Mouse (Mus musculus) liver, embryonic 11.5 days (tissue): ENCODE measurements around the gene Man2c1. TPM values are rescaled to one million over a fixed set of nuclear protein-coding genes. Genes with fewer than 3 reads are reported as not detected.
A peak's percentile ranks its signal among the peaks of the same experiment; 100 is the strongest.

Source experiments
- ATAC-seq: fragments of 200-750 bp; cut with Nextera tagmentation; replicated peaks from 2 replicates; pipeline ENCODE4 v1.8.0; 2017; ENCODE audit warnings: moderate number of reproducible peaks, mild to moderate bottlenecking, moderate TSS enrichment, moderate library complexity; ENCODE audit not compliant: low FRiP score
- DNase-seq: peaks from one replicate; pipeline ENCODE4 v3.0.0-alpha.2; 2017; ENCODE audit warnings: low spot score
- H3K27ac ChIP-seq: fragments of 300-500 bp; sonication (generic); 2 replicates; pipeline ENCODE4 v1.5.1; 2014; ENCODE audit warnings: mild to moderate bottlenecking, low read depth, low read length, control low read depth
- H3K27me3 ChIP-seq: fragments of 300-500 bp; sonication (generic); replicated peaks from 2 replicates; pipeline ENCODE4 v1.6.1; 2014; ENCODE audit warnings: low read length, mixed read lengths; ENCODE audit not compliant: control insufficient read depth, insufficient read depth
- H3K36me3 ChIP-seq: fragments of 300-500 bp; sonication (generic); 2 replicates; pipeline ENCODE4 v1.6.1; 2014; ENCODE audit warnings: mild to moderate bottlenecking, low read length, moderate library complexity, mixed read lengths; ENCODE audit not compliant: control insufficient read depth, insufficient read depth
- H3K4me1 ChIP-seq: fragments of 300-500 bp; sonication (generic); replicated peaks from 2 replicates; pipeline ENCODE4 v1.6.1; 2014; ENCODE audit warnings: low read length, mixed read lengths; ENCODE audit not compliant: control insufficient read depth, insufficient read depth
- H3K4me2 ChIP-seq: fragments of 300-500 bp; sonication (generic); 2 replicates; pipeline ENCODE4 v1.6.1; 2014; ENCODE audit warnings: mild to moderate bottlenecking, control low read depth, moderate library complexity
- H3K4me3 ChIP-seq: fragments of 300-500 bp; sonication (generic); 2 replicates; pipeline ENCODE4 v1.5.1; 2014; ENCODE audit warnings: low read depth, low read length, control low read depth
- H3K9ac ChIP-seq: fragments of 300-500 bp; sonication (generic); 2 replicates; pipeline ENCODE4 v1.6.1; 2014; ENCODE audit warnings: low read depth, low read length, control low read depth
- H3K9me3 ChIP-seq: fragments of 300-500 bp; sonication (generic); 2 replicates; pipeline ENCODE4 v1.6.1; 2016; ENCODE audit warnings: low read length, inconsistent platforms, mixed read lengths; ENCODE audit not compliant: control insufficient read depth
- WGBS: fragments of 180-500 bp; shearing (Covaris S2); extraction: QIAGEN DNeasy Blood & Tissue Kit; methylation state at CpG from one replicate; pipeline ENCODE4 v1.1.7; 2014; 5-methylcytosine and 5-hydroxymethylcytosine counted together
- polyA plus RNA-seq: library from polyadenylated mRNA; unstranded; fragments of >200 nt; fragmentation: Nextera tagmentation; extraction: Ambion mirVana; gene quantifications from 2 replicates; pipeline ENCODE4 v1.2.1, GENCODE M21; 2014

The Man2c1 gene
- polyA plus RNA-seq, 1 experiment from 2014 or later: 45.0 TPM

GRCm38 (mm10) chr9:57139571-57139970, 9.1 kb downstream of the Man2c1 start:
- Histone ChIP-seq H3K9ac (no peak overlapping the region), H3K4me3 (no peak overlapping the region), H3K36me3 (peaks cover 26% of the 10 kb centered on the region; the same call in 1 of the 2 replicates), H3K9me3 (no peaks in the 10 kb centered on the region), H3K27ac (no peak overlapping the region), H3K4me2 (no peak overlapping the region), H3K4me1 (no peaks in the 10 kb centered on the region), H3K27me3 (no peaks in the 10 kb centered on the region)
- DNase-seq (no peak), ATAC-seq (no peak)
- 91% methylated on average over 5 of the region's 5 CpGs for WGBS

- H3K4me3 ChIP-seq: no peak overlapping the region
- ATAC-seq (no peak), DNase-seq (no peak)
- peaks cover 21% of the 10 kb centered on the region; the same call in 1 of the 2 replicates for H3K36me3 ChIP-seq
- H3K9ac ChIP-seq: no peak overlapping the region
- no peaks in the 10 kb centered on the region; the same call in 1 of the 2 replicates for H3K4me1 ChIP-seq
- H3K9me3 ChIP-seq: no peaks in the 10 kb centered on the region
- WGBS: 81% methylated on average over 17 of the region's 17 CpGs
- H3K27me3 ChIP-seq: no peaks in the 10 kb centered on the region
- H3K4me2 ChIP-seq: no peak overlapping the region
- H3K27ac ChIP-seq: no peak overlapping the region
Observed at GRCm38 (mm10) chr9:57141417-57142353, 11.2 kb downstream of the Man2c1 start.

- Histone ChIP-seq H3K27ac (no peak overlapping the region), H3K9me3 (no peaks in the 10 kb centered on the region), H3K4me1 (peaks cover 6% of the 10 kb centered on the region; the same call in 1 of the 2 replicates), H3K36me3 (peaks cover 8% of the 10 kb centered on the region; the same call in 1 of the 2 replicates), H3K27me3 (no peaks in the 10 kb centered on the region), H3K4me3 (no peak overlapping the region), H3K9ac (no peak overlapping the region), H3K4me2 (no peak overlapping the region)
- WGBS: 83% methylated on average over 11 of the region's 11 CpGs
- DNase-seq (no peak), ATAC-seq (no peak)
Observed at GRCm38 (mm10) chr9:57143212-57143611, 12.7 kb downstream of the Man2c1 start.

GRCm38 (mm10) chr9:57144830-57145229, 14.3 kb downstream of the Man2c1 start:
- ATAC-seq: no peak
- H3K9ac ChIP-seq: no peak overlapping the region
- peaks cover 6% of the 10 kb centered on the region; the same call in 1 of the 2 replicates for H3K4me1 ChIP-seq
- WGBS: 92% methylated on average over 8 of the region's 8 CpGs
- no peaks in the 10 kb centered on the region for H3K27me3 ChIP-seq
- H3K36me3 ChIP-seq: peaks cover 3% of the 10 kb centered on the region; the same call in 1 of the 2 replicates
- H3K4me2 ChIP-seq: no peak overlapping the region
- no peak overlapping the region for H3K27ac ChIP-seq
- no peak overlapping the region for H3K4me3 ChIP-seq
- DNase-seq: no peak
- no peaks in the 10 kb centered on the region for H3K9me3 ChIP-seq

- Histone ChIP-seq H3K4me2 (no peak overlapping the region; the same call in 1 of the 2 replicates), H3K36me3 (no peaks in the 10 kb centered on the region; the same call in 1 of the 2 replicates), H3K4me3 (no peak overlapping the region), H3K27ac (no peak overlapping the region), H3K9ac (no peak overlapping the region), H3K9me3 (no peaks in the 10 kb centered on the region), H3K4me1 (peaks cover 6% of the 10 kb centered on the region; the same call in 1 of the 2 replicates), H3K27me3 (no peaks in the 10 kb centered on the region)
- WGBS: 85% methylated on average over 17 of the region's 17 CpGs
- DNase-seq (no peak), ATAC-seq (no peak)
Observed at GRCm38 (mm10) chr9:57146451-57147066, 16.1 kb downstream of the Man2c1 start.

GRCm38 (mm10) chr9:57147205-57148143, 17.0 kb downstream of the Man2c1 start:
- peak overlapping the region; percentile 91 for H3K4me2 ChIP-seq
- H3K4me3 ChIP-seq: peak overlapping the region; percentile 62
- DNase-seq: peak; percentile 49
- ATAC-seq: peak; percentile 15; the same call in 1 of the 2 replicates
- 12% methylated on average over 19 of the region's 19 CpGs for WGBS
- H3K27ac ChIP-seq: peak overlapping the region; percentile 85
- peaks cover 6% of the 10 kb centered on the region; the same call in 1 of the 2 replicates for H3K4me1 ChIP-seq
- H3K27me3 ChIP-seq: no peaks in the 10 kb centered on the region
- peak overlapping the region; percentile 80 for H3K9ac ChIP-seq
- no peaks in the 10 kb centered on the region for H3K9me3 ChIP-seq
- H3K36me3 ChIP-seq: no peaks in the 10 kb centered on the region; the same call in 1 of the 2 replicates

GRCm38 (mm10) chr9:57148144-57148878, 17.8 kb downstream of the Man2c1 start, which contains the start of gene Neil1:
TSS of gene Neil1 (minus strand) at chr9:57148305.
- DNase-seq (peak; percentile 81), ATAC-seq (peak; percentile 90)
- peak within 1 kb of the TSS; percentile 91 for H3K4me2 ChIP-seq
- peaks cover 6% of the 10 kb centered on the region; the same call in 1 of the 2 replicates for H3K4me1 ChIP-seq
- peak within 1 kb of the TSS; percentile 62 for H3K4me3 ChIP-seq
- peak within 1 kb of the TSS; percentile 80 for H3K9ac ChIP-seq
- no peaks in the 10 kb centered on the region for H3K9me3 ChIP-seq
- no peaks in the 10 kb centered on the region for H3K27me3 ChIP-seq
- peak within 1 kb of the TSS; percentile 85 for H3K27ac ChIP-seq
- 2% methylated on average over 27 of the region's 27 CpGs for WGBS
- no peaks in the 10 kb centered on the region; the same call in 1 of the 2 replicates for H3K36me3 ChIP-seq
